Mouse (Mus musculus) liver, embryonic 14.5 days (tissue): Measurements from ENCODE around the gene Ccnjl. TPM values are rescaled to one million over a fixed set of nuclear protein-coding genes. Genes with fewer than 3 reads are reported as not detected.
A peak's percentile ranks its signal among the peaks of the same experiment; 100 is the strongest.

Experiments used
- ATAC-seq: fragments of 200-750 bp; cut with Nextera tagmentation; 2 replicates; pipeline ENCODE4 v1.8.0; 2017; ENCODE audit warnings: moderate number of reproducible peaks, mild to moderate bottlenecking, moderate library complexity; ENCODE audit not compliant: insufficient read depth
- DNase-seq, 3 experiments: peaks; one replicate each; pipeline ENCODE4 v3.0.0-alpha.2; 2012 to 2013; ENCODE audit warnings: low read depth in 3 of 3, low spot score in 3 of 3
- H3K27ac ChIP-seq: fragments of 300-500 bp; sonication (generic); 2 replicates; pipeline ENCODE4 v1.5.1; 2014; ENCODE audit warnings: moderate library complexity, mild to moderate bottlenecking, control low read depth, inconsistent platforms
- H3K27me3 ChIP-seq: fragments of 300-500 bp; sonication (generic); 2 replicates; pipeline ENCODE4 v1.6.1; 2014; ENCODE audit warnings: mild to moderate bottlenecking, low read length, moderate library complexity; ENCODE audit not compliant: control insufficient read depth, insufficient read depth
- H3K36me3 ChIP-seq: fragments of 300-500 bp; sonication (generic); replicated peaks from 2 replicates; pipeline ENCODE4 v1.6.1; 2014; ENCODE audit warnings: low read depth; ENCODE audit not compliant: control insufficient read depth, insufficient read depth
- H3K4me1 ChIP-seq, 2 experiments: fragments of 200-500 bp in 1 of 2; fragments of 300-500 bp in 1 of 2; sonication (generic) in 1 of 2; replicated peaks; 2 replicates each; pipeline ENCODE4 v1.6.1; 2012 to 2014; ENCODE audit warnings: antibody characterized with exemption in 1 of 2, inconsistent platforms in 1 of 2, low read length in 1 of 2; ENCODE audit not compliant: control insufficient read depth in 2 of 2, insufficient read depth in 2 of 2
- H3K4me2 ChIP-seq: fragments of 300-500 bp; sonication (generic); 2 replicates; pipeline ENCODE4 v1.6.1; 2014; ENCODE audit warnings: low read depth, mild to moderate bottlenecking, control low read depth, moderate library complexity
- H3K4me3 ChIP-seq, 2 experiments: fragments of 200-500 bp in 1 of 2; fragments of 300-500 bp in 1 of 2; sonication (generic) in 1 of 2; 2 replicates each; pipeline ENCODE4 v1.5.1; 2012 to 2014; ENCODE audit warnings: low read depth in 2 of 2, low read length in 2 of 2, mild to moderate bottlenecking in 2 of 2, control low read depth in 1 of 2, inconsistent platforms in 1 of 2, moderate library complexity in 1 of 2; ENCODE audit not compliant: insufficient read depth in 1 of 2
- H3K9ac ChIP-seq: fragments of 300-500 bp; sonication (generic); replicated peaks from 2 replicates; pipeline ENCODE4 v1.6.1; 2014; ENCODE audit warnings: mild to moderate bottlenecking, control low read depth, moderate library complexity
- H3K9me3 ChIP-seq: fragments of 300-500 bp; sonication (generic); 2 replicates; pipeline ENCODE4 v1.6.1; 2016; ENCODE audit warnings: low read length, mixed read lengths; ENCODE audit not compliant: control insufficient read depth
- CTCF ChIP-seq: IDR thresholded peaks from 2 replicates; pipeline ENCODE4 v1.5.1; 2016; ENCODE audit warnings: antibody characterized with exemption, low read depth, control low read depth
- EP300 ChIP-seq: IDR thresholded peaks from 2 replicates; pipeline ENCODE4 v1.6.1; 2016; ENCODE audit warnings: antibody characterized with exemption, low read depth
- WGBS: fragments of 180-500 bp; shearing (Covaris S2); extraction: QIAGEN DNeasy Blood & Tissue Kit; methylation state at CpG from one replicate; pipeline ENCODE4 v1.1.7; 2014; ENCODE audit not compliant: insufficient replicate concordance; 5-methylcytosine and 5-hydroxymethylcytosine counted together
- polyA plus RNA-seq, 2 experiments: library from polyadenylated mRNA; depleted of rRNA in 1 of 2; stranded (reverse) in 1 of 2; unstranded in 1 of 2; fragments of >200 nt; fragmentation: Nextera tagmentation in 1 of 2; extraction: Ambion mirVana in 1 of 2; gene quantifications; 2 replicates each; pipeline versions ENCODE4 v1.2.1 to v1.2.3; 2012 to 2014

Ccnjl gene
- polyA plus RNA-seq, 2 experiments, result 0.79 to 1.5 TPM

GRCm38 (mm10) chr11:43518086-43518485 is 10.5 kb upstream of the Ccnjl start:
- Histone ChIP-seq H3K9ac (no peak overlapping the region), H3K27ac (no peak overlapping the region), H3K36me3 (no peaks in the 10 kb centered on the region), H3K27me3 (no peaks in the 10 kb centered on the region), H3K4me2 (no peak overlapping the region), H3K4me1 (no peaks in the 10 kb centered on the region), H3K9me3 (no peaks in the 10 kb centered on the region), H3K4me3 (no peak overlapping the region)
- ATAC-seq (no peak), DNase-seq (no peak)
- TF ChIP-seq EP300, result no peak
- no peak for TF ChIP-seq CTCF

GRCm38 (mm10) chr11:43518821-43519220 is 9.8 kb upstream of the Ccnjl start:
- Histone ChIP-seq H3K9ac (no peak overlapping the region), H3K4me2 (no peak overlapping the region), H3K9me3 (no peaks in the 10 kb centered on the region), H3K27me3 (no peaks in the 10 kb centered on the region), H3K4me3 (no peak overlapping the region), H3K27ac (no peak overlapping the region), H3K4me1 (no peaks in the 10 kb centered on the region), H3K36me3 (no peaks in the 10 kb centered on the region)
- no peak for TF ChIP-seq EP300
- no peak for TF ChIP-seq CTCF
- ATAC-seq, result no peak
- no peak for DNase-seq

DNA sequence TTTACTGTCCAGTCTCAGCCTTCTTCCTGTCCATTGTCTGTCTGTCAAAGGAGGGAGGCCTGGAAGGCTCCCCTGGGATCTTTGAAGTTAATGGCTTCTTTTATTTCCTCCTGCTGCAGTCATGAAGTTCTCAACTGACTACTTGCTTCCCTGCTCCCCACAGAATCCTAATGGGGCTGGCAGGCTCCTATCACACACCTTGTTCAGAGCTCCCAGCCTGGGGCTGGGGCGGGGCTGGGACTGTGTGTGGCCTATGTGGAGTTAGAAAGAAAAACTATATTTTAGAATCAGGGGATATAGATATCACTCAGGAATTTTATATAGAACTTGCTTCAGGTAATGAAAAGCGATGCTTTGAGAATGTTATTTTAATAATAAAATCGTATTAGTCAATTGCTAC is 8.1 kb upstream of the Ccnjl start:
- Histone ChIP-seq H3K27ac (no peak overlapping the region), H3K27me3 (no peaks in the 10 kb centered on the region), H3K9me3 (no peaks in the 10 kb centered on the region), H3K4me1 (no peaks in the 10 kb centered on the region), H3K4me2 (no peak overlapping the region), H3K36me3 (no peaks in the 10 kb centered on the region), H3K9ac (no peak overlapping the region), H3K4me3 (no peak overlapping the region)
- WGBS, result 66% methylated on average over 3 of the region's 3 CpGs
- DNase-seq (no peak), ATAC-seq (no peak)
- no peak for TF ChIP-seq EP300
- no peak for TF ChIP-seq CTCF

DNA sequence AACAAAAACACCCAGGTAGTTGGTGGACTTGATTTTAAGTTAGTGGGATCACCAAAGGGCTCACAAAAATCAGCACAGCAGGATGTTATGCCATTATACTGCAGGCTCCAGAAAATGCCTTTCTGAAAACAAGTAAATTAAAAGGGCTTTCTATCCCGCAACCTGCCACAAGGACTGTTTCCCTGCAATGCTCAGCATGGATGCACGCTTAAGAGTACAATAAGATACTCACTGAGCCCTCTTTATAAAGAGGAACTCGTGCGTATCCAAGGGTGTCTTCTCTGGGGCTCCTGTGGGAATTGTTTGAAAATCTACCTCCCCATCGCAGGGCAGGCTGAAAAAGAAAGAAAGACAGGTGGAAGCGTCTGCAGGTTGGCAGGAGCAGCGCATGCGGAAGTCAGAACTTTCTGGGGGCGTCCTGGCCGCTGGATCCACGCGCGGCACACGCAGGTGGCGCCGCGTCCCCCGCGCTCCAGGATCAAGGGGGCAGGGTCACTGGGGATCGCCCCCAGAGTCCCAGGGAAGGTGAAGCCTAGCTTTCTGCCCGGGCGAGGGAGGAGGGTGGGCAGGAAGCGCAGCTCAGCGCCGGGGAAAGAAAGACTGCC is 404 bp upstream of the Ccnjl start:
- H3K4me1 ChIP-seq, result 0 out of 4 replicates have a peak, but pooled peaks cover 0 to 4% of the 10 kb centered on the region in 2 experiments
- ATAC-seq (no peak), DNase-seq (no peak)
- peaks cover 16% of the 10 kb centered on the region for H3K27me3 ChIP-seq
- TF ChIP-seq CTCF (no peak), EP300 (no peak)
- peak overlapping the region; percentile 40 for H3K9ac ChIP-seq
- H3K9me3 ChIP-seq, result no peaks in the 10 kb centered on the region
- no peaks in the 10 kb centered on the region for H3K36me3 ChIP-seq
- WGBS, result 2% methylated on average over 23 of the region's 25 CpGs
- no peak overlapping the region for H3K27ac ChIP-seq
- peak overlapping the region; percentile 52 to 60 for H3K4me3 ChIP-seq
- H3K4me2 ChIP-seq, result peak overlapping the region; percentile 50

DNA sequence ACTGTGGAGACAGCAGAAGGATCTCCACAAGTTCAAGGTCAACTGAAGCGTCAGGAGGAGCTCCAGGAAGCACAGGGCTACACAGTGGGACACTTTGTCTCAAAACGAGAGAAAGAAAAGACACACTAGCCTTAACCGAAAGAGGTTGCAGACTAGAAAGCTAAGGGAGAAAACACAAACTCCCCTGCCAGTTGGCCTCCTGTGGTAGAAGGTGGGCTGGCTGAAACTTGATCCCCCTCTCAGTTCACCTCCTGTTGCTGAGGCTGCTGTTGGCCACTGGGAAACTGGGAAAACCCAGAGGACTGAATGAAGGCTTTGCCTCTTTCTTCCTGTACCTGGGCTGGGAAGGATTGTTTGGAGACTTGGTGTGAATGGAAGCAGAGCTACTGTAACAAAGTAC is 1.5 kb downstream of the Ccnjl start:
- no peak overlapping the region for H3K4me3 ChIP-seq
- no peaks in the 10 kb centered on the region for H3K36me3 ChIP-seq
- H3K27ac ChIP-seq, result no peak overlapping the region
- TF ChIP-seq EP300 (no peak), CTCF (no peak)
- WGBS, result 58% methylated on average over 3 of the region's 3 CpGs
- DNase-seq (no peak), ATAC-seq (no peak)
- no peak overlapping the region for H3K9ac ChIP-seq
- no peak overlapping the region for H3K4me2 ChIP-seq
- peaks cover 16% of the 10 kb centered on the region for H3K27me3 ChIP-seq
- no peaks in the 10 kb centered on the region for H3K9me3 ChIP-seq
- 0 out of 4 replicates have a peak, but pooled peaks cover 0 to 4% of the 10 kb centered on the region in 2 experiments for H3K4me1 ChIP-seq
